15 mouse cellular contexts compared by ENCODE assay signal in genomic region chr12:91040267-91040905, GRCm38 (mm10).
DNase-seq lines count a peak whose midpoint lies in the region; ATAC-seq and TF ChIP-seq lines count a peak whose summit lies in the region.
"Had no signal": no experiment of that assay in that cellular context is flagged by ENCODE, and none has a peak within 500 bp of the region (broad histone marks: within the 10 kb centered on the region; RNA-seq: fewer than 3 reads in every experiment).

No protein-coding gene starts in this region.

- no peaks in the 10 kb centered on the region for H3K4me1 ChIP-seq in forebrain, embryonic 13.5 days
- H3K4me1 ChIP-seq in forebrain, embryonic 11.5 days (replicated peaks; ENCODE audit: control insufficient read depth, insufficient read depth, low read length), result no peaks in the 10 kb centered on the region
- H3K4me1 ChIP-seq in hindbrain, embryonic 13.5 days (replicated peaks), result no peaks in the 10 kb centered on the region
- no peaks in the 10 kb centered on the region for H3K4me1 ChIP-seq in hindbrain, embryonic 11.5 days (replicated peaks; ENCODE audit: control insufficient read depth, insufficient read depth, low read length)
- 0 out of 2 replicates have a peak, but pooled peaks cover 4% of the 10 kb centered on the region for H3K4me1 ChIP-seq in intestine, postnatal 0 days (replicated peaks; ENCODE audit: control insufficient read depth, insufficient read depth, low read length)
- H3K4me1 ChIP-seq: embryonic facial prominence, embryonic 12.5 days; limb, embryonic 15.5 days; lung, embryonic 15.5 days; neural tube, embryonic 13.5 days; stomach, embryonic 15.5 days had no signal

- no peak overlapping the region for H3K27ac ChIP-seq in forebrain, embryonic 13.5 days
- H3K27ac ChIP-seq in forebrain, embryonic 11.5 days (ENCODE audit: low read depth, low read length), result no peak overlapping the region
- H3K27ac ChIP-seq in hindbrain, embryonic 13.5 days, result no peak overlapping the region
- H3K27ac ChIP-seq in hindbrain, embryonic 11.5 days (ENCODE audit: low read depth, low read length), result no peak overlapping the region
- H3K27ac ChIP-seq in intestine, postnatal 0 days (ENCODE audit: low read depth, low read length), result peak overlapping the region; percentile 74
- H3K27ac ChIP-seq: embryonic facial prominence, embryonic 12.5 days; limb, embryonic 15.5 days; lung, embryonic 15.5 days; neural tube, embryonic 13.5 days; stomach, embryonic 15.5 days had no signal

- no peak overlapping the region for H3K4me3 ChIP-seq in forebrain, embryonic 13.5 days
- no peak overlapping the region for H3K4me3 ChIP-seq in forebrain, embryonic 11.5 days (ENCODE audit: low read depth, low read length)
- H3K4me3 ChIP-seq in hindbrain, embryonic 13.5 days, result no peak overlapping the region
- H3K4me3 ChIP-seq in hindbrain, embryonic 11.5 days (ENCODE audit: low read depth, low read length), result no peak overlapping the region
- H3K4me3 ChIP-seq in intestine, postnatal 0 days (ENCODE audit: low read depth, low read length), result no peak overlapping the region
- H3K4me3 ChIP-seq: embryonic facial prominence, embryonic 12.5 days; limb, embryonic 15.5 days; lung, embryonic 15.5 days; neural tube, embryonic 13.5 days; stomach, embryonic 15.5 days had no signal

- TF ChIP-seq POLR2A in brain, embryonic 14.5 days (IDR thresholded peaks at IDR 0.05; ENCODE audit: borderline replicate concordance, extremely low read depth, insufficient read depth, insufficient read length, poor library complexity, severe bottlenecking), result no peak

- no peak overlapping the region for H3K9ac ChIP-seq in forebrain, embryonic 13.5 days
- H3K9ac ChIP-seq in forebrain, embryonic 11.5 days (ENCODE audit: low read length), result no peak overlapping the region
- no peak overlapping the region for H3K9ac ChIP-seq in hindbrain, embryonic 13.5 days
- no peak overlapping the region for H3K9ac ChIP-seq in hindbrain, embryonic 11.5 days (ENCODE audit: low read depth, low read length)
- H3K9ac ChIP-seq in intestine, postnatal 0 days (ENCODE audit: low read depth, low read length), result no peak overlapping the region
- H3K9ac ChIP-seq: embryonic facial prominence, embryonic 12.5 days; limb, embryonic 15.5 days; lung, embryonic 15.5 days; neural tube, embryonic 13.5 days; stomach, embryonic 15.5 days had no signal

- H3K36me3 ChIP-seq in forebrain, embryonic 13.5 days (ENCODE audit: poor library complexity, severe bottlenecking), result no peaks in the 10 kb centered on the region
- H3K36me3 ChIP-seq in forebrain, embryonic 11.5 days (ENCODE audit: control insufficient read depth, insufficient read depth, low read length), result no peaks in the 10 kb centered on the region
- H3K36me3 ChIP-seq in hindbrain, embryonic 13.5 days, result no peaks in the 10 kb centered on the region
- no peaks in the 10 kb centered on the region for H3K36me3 ChIP-seq in hindbrain, embryonic 11.5 days (ENCODE audit: control insufficient read depth, insufficient read depth, low read length)
- H3K36me3 ChIP-seq in intestine, postnatal 0 days (ENCODE audit: control insufficient read depth, insufficient read depth), result no peaks in the 10 kb centered on the region
- H3K36me3 ChIP-seq: embryonic facial prominence, embryonic 12.5 days; limb, embryonic 15.5 days; lung, embryonic 15.5 days; neural tube, embryonic 13.5 days; stomach, embryonic 15.5 days had no signal

- no peak overlapping the region for H3K4me2 ChIP-seq in forebrain, embryonic 13.5 days
- no peak overlapping the region for H3K4me2 ChIP-seq in forebrain, embryonic 11.5 days (ENCODE audit: low read depth, low read length, severe bottlenecking)
- no peak overlapping the region for H3K4me2 ChIP-seq in hindbrain, embryonic 13.5 days
- H3K4me2 ChIP-seq in hindbrain, embryonic 11.5 days (replicated peaks; ENCODE audit: low read depth, low read length), result no peak overlapping the region
- no peak overlapping the region for H3K4me2 ChIP-seq in intestine, postnatal 0 days (replicated peaks; ENCODE audit: low read depth)
- H3K4me2 ChIP-seq: embryonic facial prominence, embryonic 12.5 days; limb, embryonic 15.5 days; lung, embryonic 15.5 days; neural tube, embryonic 13.5 days; stomach, embryonic 15.5 days had no signal

- DNase-seq in forebrain, embryonic 11.5 days (ENCODE audit: low spot score), result no peak
- DNase-seq in hindbrain, embryonic 11.5 days (ENCODE audit: low spot score), result no peak
- peak; percentile 78 for DNase-seq in brain, embryonic 14.5 days (ENCODE audit: low read depth)
- DNase-seq in lung, postnatal 4 days, result no peak
- DNase-seq in urinary bladder, postnatal 4 days (ENCODE audit: low spot score in 2 of 2), result no peak
- DNase-seq: cerebellum, adult 9-11 months; kidney, postnatal 14 days had no signal

- TF ChIP-seq CTCF in brain, embryonic 14.5 days (IDR thresholded peaks at IDR 0.05; ENCODE audit: borderline replicate concordance, extremely low read depth, insufficient read depth, insufficient read length), result no peak
- no peak for TF ChIP-seq CTCF in intestine, postnatal 0 days (IDR thresholded peaks at IDR 0.05; ENCODE audit: low read depth)

- H3K27me3 ChIP-seq in forebrain, embryonic 13.5 days, result no peaks in the 10 kb centered on the region
- H3K27me3 ChIP-seq in forebrain, embryonic 11.5 days (ENCODE audit: control insufficient read depth, insufficient read depth, low read length), result no peaks in the 10 kb centered on the region
- H3K27me3 ChIP-seq in hindbrain, embryonic 13.5 days, result no peaks in the 10 kb centered on the region
- no peaks in the 10 kb centered on the region for H3K27me3 ChIP-seq in hindbrain, embryonic 11.5 days (ENCODE audit: control insufficient read depth, insufficient read depth, low read length)
- no peaks in the 10 kb centered on the region for H3K27me3 ChIP-seq in intestine, postnatal 0 days (replicated peaks; ENCODE audit: control insufficient read depth, insufficient read depth, low read length)
- H3K27me3 ChIP-seq: embryonic facial prominence, embryonic 12.5 days; limb, embryonic 15.5 days; lung, embryonic 15.5 days; neural tube, embryonic 13.5 days; stomach, embryonic 15.5 days had no signal

- peak; percentile 43; the same call in 1 of the 2 replicates for ATAC-seq in forebrain, embryonic 13.5 days
- no peak for ATAC-seq in forebrain, embryonic 11.5 days (replicated peaks; ENCODE audit: low FRiP score)
- peak; percentile 54; the same call in 1 of the 2 replicates for ATAC-seq in hindbrain, embryonic 13.5 days (ENCODE audit: low FRiP score)
- no peak for ATAC-seq in hindbrain, embryonic 11.5 days (ENCODE audit: low FRiP score)
- peak; percentile 100 for ATAC-seq in intestine, postnatal 0 days

- no peaks in the 10 kb centered on the region for H3K9me3 ChIP-seq in forebrain, embryonic 13.5 days (replicated peaks)
- H3K9me3 ChIP-seq in forebrain, embryonic 11.5 days (ENCODE audit: control insufficient read depth, low read length), result no peaks in the 10 kb centered on the region
- no peaks in the 10 kb centered on the region for H3K9me3 ChIP-seq in hindbrain, embryonic 13.5 days
- H3K9me3 ChIP-seq in hindbrain, embryonic 11.5 days (ENCODE audit: control insufficient read depth, low read length), result no peaks in the 10 kb centered on the region
- H3K9me3 ChIP-seq in intestine, postnatal 0 days (ENCODE audit: control insufficient read depth), result no peaks in the 10 kb centered on the region
- H3K9me3 ChIP-seq: embryonic facial prominence, embryonic 12.5 days; limb, embryonic 15.5 days; lung, embryonic 15.5 days; neural tube, embryonic 13.5 days; stomach, embryonic 15.5 days had no signal

- WGBS in forebrain, embryonic 13.5 days, result 81% methylated on average over 7 of the region's 7 CpGs
- 83% methylated on average over 7 of the region's 7 CpGs for WGBS in forebrain, embryonic 11.5 days
- WGBS in hindbrain, embryonic 13.5 days, result 70% methylated on average over 7 of the region's 7 CpGs
- 83% methylated on average over 7 of the region's 7 CpGs for WGBS in hindbrain, embryonic 11.5 days
- WGBS in intestine, postnatal 0 days, result 65% methylated on average over 7 of the region's 7 CpGs

Comparison
In these comparisons a context has a peak if more than half of its experiments do, and no peak if none do; other contexts are left out.
1. ATAC-seq: peak in forebrain, embryonic 13.5 days (single experiment), hindbrain, embryonic 13.5 days (single experiment) and intestine, postnatal 0 days (single experiment); none in forebrain, embryonic 11.5 days (single experiment) and hindbrain, embryonic 11.5 days (single experiment).